Mouse (Mus musculus): Measurements from ENCODE around the gene Magi1.

The Magi1 gene

GRCm38 (mm10) chr6:93792309-93793215, 491.2 kb downstream of the Magi1 start:
- DNase-seq = no peak

GRCm38 (mm10) chr6:93789721-93790120, 494.0 kb downstream of the Magi1 start:
- no peak for DNase-seq

- DNase-seq = no peak
Measured at GRCm38 (mm10) chr6:93787042-93787441, 496.7 kb downstream of the Magi1 start.

GRCm38 (mm10) chr6:93786220-93786619, 497.5 kb downstream of the Magi1 start:
- no peak for DNase-seq

- no peak for DNase-seq
Measured at GRCm38 (mm10) chr6:93771081-93771480, 512.6 kb downstream of the Magi1 start.

GRCm38 (mm10) chr6:93770283-93771025, 513.3 kb downstream of the Magi1 start:
- DNase-seq = no peak

- no peak for DNase-seq
Measured at GRCm38 (mm10) chr6:93758114-93758513, 525.6 kb downstream of the Magi1 start.

GRCm38 (mm10) chr6:93757353-93758087, 526.2 kb downstream of the Magi1 start:
- DNase-seq = peak; percentile 49

- DNase-seq = no peak
Measured at GRCm38 (mm10) chr6:93743145-93743544, 540.6 kb downstream of the Magi1 start.

GRCm38 (mm10) chr6:93739786-93740185, 543.9 kb downstream of the Magi1 start:
- no peak for DNase-seq

- DNase-seq = no peak
Measured at GRCm38 (mm10) chr6:93737083-93737482, 546.6 kb downstream of the Magi1 start.

- DNase-seq = no peak
Measured at GRCm38 (mm10) chr6:93736071-93736470, 547.6 kb downstream of the Magi1 start.

- DNase-seq = no peak
Measured at GRCm38 (mm10) chr6:93733800-93734199, 549.9 kb downstream of the Magi1 start.

GRCm38 (mm10) chr6:93729702-93730101, 554.0 kb downstream of the Magi1 start:
- DNase-seq = no peak

- no peak for DNase-seq
Measured at GRCm38 (mm10) chr6:93728791-93729190, 554.9 kb downstream of the Magi1 start.

GRCm38 (mm10) chr6:93727630-93728178, 556.0 kb downstream of the Magi1 start:
- DNase-seq = no peak

- DNase-seq = no peak
Measured at GRCm38 (mm10) chr6:93726829-93727455, 556.8 kb downstream of the Magi1 start.

GRCm38 (mm10) chr6:93726121-93726520, 557.6 kb downstream of the Magi1 start:
- DNase-seq = no peak

- DNase-seq = no peak
Measured at GRCm38 (mm10) chr6:93724749-93725148, 559.0 kb downstream of the Magi1 start.

- DNase-seq = no peak
Measured at GRCm38 (mm10) chr6:93723226-93723625, 560.5 kb downstream of the Magi1 start.

- no peak for DNase-seq
Measured at GRCm38 (mm10) chr6:93719532-93719931, 564.2 kb downstream of the Magi1 start.

- peak; percentile 42 for DNase-seq
Measured at GRCm38 (mm10) chr6:93718385-93718784, 565.3 kb downstream of the Magi1 start.
